Mouse (Mus musculus): ENCODE results near the gene Slc35f6.

- TF ChIP-seq CTCF (IDR thresholded peaks at IDR 0.05; ENCODE audit: control insufficient read depth, insufficient read depth, insufficient replicate concordance, low read depth, low read length) = no peak
- no peak for TF ChIP-seq POLR2A (IDR thresholded peaks at IDR 0.05; ENCODE audit: control insufficient read depth, low read depth, low read length)
These were observed 29.9 kb upstream of the Slc35f6 start for GRCm38 (mm10) chr5:30617851-30618250.

Measured in testis, adult 2 months (tissue).